Mouse (Mus musculus) myocyte (in vitro differentiated cells): ENCODE data around the gene Kalrn.

ENCODE experiments used
- MYOG ChIP-seq, 3 experiments: IDR thresholded peaks; one replicate each; pipeline ENCODE4 v1.6.1; 2011; ENCODE audit warnings: control low read depth in 2 of 3, low read depth in 2 of 3, mild to moderate bottlenecking in 2 of 3; ENCODE audit not compliant: insufficient read length in 2 of 3, control insufficient read depth in 1 of 3, insufficient read depth in 1 of 3
- POLR2A ChIP-seq: IDR thresholded peaks from one replicate; pipeline ENCODE4 v1.6.1; 2011; ENCODE audit warnings: low read depth, mild to moderate bottlenecking, control low read depth, moderate library complexity; ENCODE audit not compliant: insufficient read length

- TF ChIP-seq POLR2A (no peak), MYOG (IDR thresholded peaks at IDR 0.05; ENCODE audit: control insufficient read depth in 1 of 3, insufficient read depth in 1 of 3, insufficient read length in 2 of 3, low read depth in 2 of 3) (no peak)
Observed at GRCm38 (mm10) chr16:34036327-34037047, 536.8 kb downstream of the Kalrn start.
